Mouse (Mus musculus) mouse trophoblast stem cell (cell line): ENCODE data around the gene Nbea.

Source experiments
- in situ Hi-C, 2 experiments: fragments of 300-500 bp; cut with MseI, MboI; formaldehyde crosslinking; loops; 2 replicates in 1 of 2; 3 replicates in 1 of 2; pipeline ENCODE4 v1.15.1; 2025

Nbea gene

DNA sequence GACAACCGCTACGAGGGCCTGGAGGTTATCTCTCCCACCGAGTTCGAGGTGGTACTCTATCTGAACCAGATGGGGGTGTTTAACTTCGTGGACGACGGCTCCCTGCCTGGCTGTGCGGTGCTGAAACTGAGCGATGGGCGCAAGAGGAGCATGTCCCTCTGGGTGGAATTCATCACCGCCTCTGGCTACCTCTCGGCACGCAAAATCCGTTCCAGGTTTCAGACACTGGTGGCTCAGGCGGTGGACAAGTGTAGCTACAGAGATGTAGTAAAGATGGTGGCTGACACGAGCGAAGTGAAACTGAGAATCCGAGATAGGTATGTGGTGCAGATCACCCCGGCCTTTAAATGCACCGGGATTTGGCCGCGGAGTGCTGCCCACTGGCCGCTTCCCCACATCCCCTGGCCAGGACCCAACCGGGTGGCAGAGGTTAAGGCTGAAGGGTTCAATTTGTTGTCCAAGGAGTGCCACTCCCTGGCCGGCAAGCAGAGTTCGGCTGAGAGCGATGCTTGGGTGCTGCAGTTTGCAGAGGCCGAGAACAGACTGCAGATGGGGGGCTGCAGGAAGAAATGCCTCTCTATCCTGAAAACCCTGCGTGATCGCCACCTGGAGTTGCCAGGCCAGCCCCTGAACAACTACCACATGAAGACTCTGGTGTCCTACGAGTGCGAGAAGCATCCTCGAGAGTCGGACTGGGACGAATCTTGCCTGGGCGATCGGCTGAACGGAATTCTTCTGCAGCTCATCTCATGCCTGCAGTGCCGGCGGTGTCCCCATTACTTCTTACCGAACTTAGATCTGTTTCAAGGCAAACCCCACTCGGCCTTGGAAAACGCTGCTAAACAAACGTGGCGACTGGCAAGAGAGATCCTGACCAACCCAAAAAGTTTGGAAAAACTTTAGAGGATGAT is 400.1 kb downstream of the Nbea start:
- in situ Hi-C loops: no loop called here

DNA sequence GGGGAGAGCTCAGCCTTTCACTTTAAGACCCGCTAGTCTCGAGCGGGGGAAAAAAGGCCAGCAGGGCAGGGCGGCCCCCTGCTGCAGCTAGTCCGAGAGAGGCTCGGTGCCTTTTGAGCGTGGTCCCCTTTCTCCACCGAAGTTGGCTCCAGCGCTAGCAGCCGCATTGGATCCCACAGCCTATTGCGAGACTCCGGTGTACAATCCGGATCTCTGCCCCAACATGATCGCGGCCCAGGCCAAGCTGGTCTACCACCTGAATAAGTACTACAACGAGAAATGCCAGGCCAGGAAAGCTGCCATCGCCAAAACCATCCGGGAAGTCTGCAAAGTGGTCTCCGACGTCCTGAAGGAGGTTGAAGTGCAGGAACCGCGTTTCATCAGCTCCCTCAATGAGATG is 400.7 kb downstream of the Nbea start:
- in situ Hi-C loops: no loop called here

GRCm38 (mm10) chr3:55782056-55782687 is 401.3 kb downstream of the Nbea start, which contains the start of gene Mab21l1:
Gene Mab21l1 (plus strand): TSS chr3:55782510.
- in situ Hi-C loops: no loop called here

- in situ Hi-C loops: no loop called here
These were observed 402.0 kb downstream of the Nbea start for GRCm38 (mm10) chr3:55781429-55782055.

DNA sequence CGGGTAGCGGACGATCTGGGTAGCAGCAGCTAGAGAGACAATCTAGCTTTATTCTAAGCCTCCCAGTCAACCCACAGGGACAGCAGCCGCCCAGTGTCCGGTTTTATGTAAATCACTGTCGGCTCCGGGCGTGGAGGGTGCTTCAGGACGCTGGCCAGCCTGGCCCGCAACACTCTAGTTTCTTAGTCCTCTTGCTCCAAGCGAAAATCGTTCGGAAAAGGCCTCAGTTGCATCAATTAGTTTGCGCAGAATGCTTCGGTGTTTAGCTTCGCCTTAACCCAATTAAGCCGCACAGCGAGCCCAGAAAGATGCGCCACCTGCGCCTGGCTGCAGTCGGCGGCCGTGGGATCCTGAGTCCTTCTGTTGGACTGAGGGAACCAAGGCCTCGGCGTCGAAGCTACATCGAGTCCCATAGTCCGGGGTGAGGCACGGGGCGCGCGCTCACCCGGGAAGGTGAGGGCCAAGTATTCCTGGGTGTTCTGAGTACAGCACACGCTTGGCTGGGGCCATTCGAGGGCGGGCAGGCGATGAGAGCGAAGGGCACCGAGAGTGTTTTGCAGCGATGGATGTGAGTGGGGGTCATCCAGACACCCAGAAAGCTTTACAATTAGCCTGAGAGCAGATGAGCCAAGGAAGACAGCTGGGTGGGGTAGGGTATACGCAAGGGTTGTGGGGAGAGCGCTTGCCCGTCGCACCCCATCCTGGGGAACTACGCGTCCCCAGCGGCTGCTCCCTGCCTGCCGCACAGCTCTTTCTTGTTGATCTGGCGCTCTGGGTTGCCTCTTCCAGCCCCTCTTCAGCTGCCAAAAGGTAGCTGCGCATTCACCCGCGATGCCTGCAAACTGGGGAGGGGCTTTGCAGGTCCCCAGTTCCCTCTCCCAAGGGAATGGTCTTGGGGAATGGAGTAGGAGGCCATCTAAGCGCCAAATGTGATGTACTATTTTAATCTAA is 403.1 kb downstream of the Nbea start:
- in situ Hi-C loops: no loop called here

GRCm38 (mm10) chr3:55778764-55779730 is 404.5 kb downstream of the Nbea start:
- in situ Hi-C loops: no loop called here

DNA sequence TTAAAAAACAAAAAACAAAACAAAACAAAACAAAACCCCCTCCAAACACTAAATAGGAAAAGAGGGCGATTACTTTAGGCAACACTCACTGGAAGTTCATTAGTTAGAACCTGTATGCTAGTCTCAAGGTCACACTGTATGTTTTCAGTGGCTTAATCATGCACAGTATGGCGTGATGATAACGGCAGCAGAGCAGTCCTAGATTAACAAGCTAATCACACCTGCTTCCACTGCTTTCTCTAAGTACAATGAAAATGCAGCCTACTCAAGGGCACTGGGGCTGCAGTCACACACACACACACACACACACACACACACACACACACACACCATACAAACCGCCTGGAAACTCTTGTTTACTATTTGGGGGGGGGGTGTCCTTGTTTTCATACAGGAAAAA is 406.0 kb downstream of the Nbea start:
- in situ Hi-C loops: no loop called here

- in situ Hi-C loops: no loop called here
These were observed 407.7 kb downstream of the Nbea start for GRCm38 (mm10) chr3:55775753-55776152.

DNA sequence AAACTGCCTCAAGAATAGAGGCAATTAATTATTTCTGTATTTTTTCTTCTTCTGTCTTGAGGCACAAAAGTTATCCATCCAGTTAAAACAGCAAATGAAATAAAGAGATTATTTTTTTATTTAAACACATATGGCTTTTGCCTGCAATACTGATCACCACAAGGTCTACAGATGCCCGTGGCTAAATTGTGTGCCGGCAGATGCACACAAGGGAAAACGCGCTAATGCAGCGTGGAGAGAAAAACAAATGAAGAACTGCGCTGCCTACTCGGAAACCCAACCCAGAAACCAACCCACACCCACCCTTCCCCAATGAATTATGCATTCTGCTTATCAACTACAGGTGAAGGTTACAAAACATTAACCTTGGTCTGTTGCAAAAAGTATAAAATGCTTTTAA is 408.3 kb downstream of the Nbea start:
- in situ Hi-C loops: no loop called here

- in situ Hi-C loops: no loop called here
These were observed 409.3 kb downstream of the Nbea start for GRCm38 (mm10) chr3:55774203-55774602.

DNA sequence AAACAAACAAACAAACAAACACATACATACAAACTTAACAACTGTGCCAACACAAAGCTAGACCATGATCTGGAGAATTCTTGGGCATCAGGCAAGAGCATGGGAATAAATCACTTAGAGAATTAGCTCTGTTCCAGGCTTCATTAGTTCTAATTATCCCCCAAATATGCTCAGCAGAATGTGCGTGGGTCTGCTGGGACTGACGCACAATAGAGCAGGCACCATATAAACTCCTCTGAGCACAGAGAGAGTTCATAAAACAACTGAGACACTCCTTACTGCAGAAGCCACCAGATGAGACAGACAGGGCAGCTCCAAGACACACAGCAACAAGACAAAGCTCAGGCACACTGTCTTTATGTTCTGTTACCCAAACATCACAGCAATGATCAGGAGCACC is 414.2 kb downstream of the Nbea start:
- in situ Hi-C loops: no loop called here

- in situ Hi-C loops: no loop called here
These were observed 414.8 kb downstream of the Nbea start for GRCm38 (mm10) chr3:55768654-55769053.

- in situ Hi-C loops: no loop called here
These were observed 419.9 kb downstream of the Nbea start for GRCm38 (mm10) chr3:55763591-55763990.

- in situ Hi-C loops: no loop called here
These were observed 425.2 kb downstream of the Nbea start for GRCm38 (mm10) chr3:55758297-55758696.

GRCm38 (mm10) chr3:55756602-55757190 is 426.8 kb downstream of the Nbea start:
- in situ Hi-C loops: no loop called here

DNA sequence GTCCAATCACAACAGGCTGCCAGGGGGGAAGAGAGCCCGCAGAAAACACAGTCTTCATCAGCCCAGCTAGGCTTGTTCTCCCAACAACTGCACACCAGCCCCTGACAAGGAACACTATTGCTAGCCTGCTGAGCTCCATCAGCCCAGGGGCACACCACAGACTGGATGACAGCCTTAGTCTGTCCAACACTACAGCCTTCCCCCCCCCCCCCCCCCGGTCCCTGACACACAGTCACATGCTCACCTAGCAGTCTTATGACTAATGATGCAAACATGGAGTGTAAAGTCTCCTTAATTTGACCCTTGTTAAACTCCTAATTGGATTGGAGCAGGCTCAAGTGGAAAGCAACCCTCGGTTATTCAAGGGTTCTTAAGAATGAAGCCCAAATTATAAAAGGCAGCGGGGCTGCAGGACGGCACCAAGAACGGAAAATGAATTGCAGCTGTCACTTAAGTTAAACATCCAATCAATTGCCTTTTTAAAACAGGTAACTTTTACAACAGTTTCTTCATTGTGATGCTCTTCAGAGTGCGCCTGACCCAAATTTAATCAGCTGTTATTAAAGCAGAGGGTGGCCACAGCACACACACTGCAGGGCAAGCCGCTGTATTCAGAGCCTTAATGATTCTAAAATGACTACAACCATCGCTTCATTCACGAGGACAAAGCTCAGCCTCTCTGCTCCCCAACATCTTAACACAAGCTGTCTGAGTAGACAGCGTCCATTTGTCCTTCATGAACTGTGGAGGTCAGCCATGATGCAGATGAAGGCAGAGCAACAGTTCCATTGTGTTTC is 427.5 kb downstream of the Nbea start:
- in situ Hi-C loops: no loop called here

GRCm38 (mm10) chr3:55754981-55755608 is 428.4 kb downstream of the Nbea start:
- in situ Hi-C loops: no loop called here

DNA sequence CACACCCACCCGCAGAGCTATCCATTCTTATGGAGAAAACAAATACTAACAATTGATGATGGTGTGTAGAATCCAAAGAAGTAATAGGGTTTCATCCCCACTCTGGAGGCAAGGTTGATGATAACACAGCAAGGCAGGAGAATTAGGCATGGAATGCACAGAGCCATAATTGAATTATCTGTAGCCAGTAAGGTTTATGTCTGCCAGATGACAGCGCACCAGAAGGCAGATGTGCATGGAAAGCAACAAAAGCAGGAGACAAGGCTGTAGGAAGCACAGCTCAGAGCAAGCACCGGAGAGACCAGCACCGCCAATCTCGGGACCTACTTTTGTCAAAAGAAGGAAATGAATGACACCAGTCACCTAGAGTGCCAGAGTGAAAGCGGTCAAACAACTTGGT is 429.6 kb downstream of the Nbea start:
- in situ Hi-C loops: no loop called here

- in situ Hi-C loops: no loop called here
These were observed 430.9 kb downstream of the Nbea start for GRCm38 (mm10) chr3:55752558-55752957.
